Mouse (Mus musculus): ENCODE measurements around the gene Col5a1.

The Col5a1 gene

GRCm38 (mm10) chr2:27886148-27886551, at the start of gene Col5a1:
TSS of gene Col5a1 (plus strand) at chr2:27886425.
- in situ Hi-C loops (cut with MboI; ENCODE audit: unreplicated experiment in 2 of 2): no loop called here

DNA sequence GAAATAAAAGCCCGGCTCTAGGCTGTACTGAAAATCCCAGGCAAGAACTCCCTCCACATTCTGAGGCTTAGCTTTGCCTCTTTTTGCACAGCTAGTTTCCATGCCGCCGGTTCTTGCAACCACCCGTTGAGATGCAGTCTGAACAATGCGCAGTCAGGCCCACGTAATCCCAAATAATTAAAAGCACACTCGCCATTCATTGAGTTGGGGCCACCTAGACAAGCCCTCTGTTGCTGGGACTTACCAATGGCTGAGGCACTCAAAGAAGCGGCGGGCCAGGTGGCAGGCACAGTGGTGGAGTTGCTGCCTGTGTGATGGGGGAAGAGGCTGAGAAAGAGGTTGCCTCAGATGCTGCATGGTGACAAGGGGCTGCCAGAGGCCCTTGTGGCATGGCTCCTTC, 48.1 kb upstream of the Col5a1 start:
- in situ Hi-C loops (cut with MboI; ENCODE audit: unreplicated experiment in 2 of 2): no loop called here

GRCm38 (mm10) chr2:27840890-27841289, 45.3 kb upstream of the Col5a1 start:
- in situ Hi-C loops (cut with MboI; ENCODE audit: unreplicated experiment in 2 of 2): no loop called here

- in situ Hi-C loops (cut with MboI; ENCODE audit: unreplicated experiment in 2 of 2): no loop called here
These were observed 43.3 kb upstream of the Col5a1 start for GRCm38 (mm10) chr2:27842893-27843292.

DNA sequence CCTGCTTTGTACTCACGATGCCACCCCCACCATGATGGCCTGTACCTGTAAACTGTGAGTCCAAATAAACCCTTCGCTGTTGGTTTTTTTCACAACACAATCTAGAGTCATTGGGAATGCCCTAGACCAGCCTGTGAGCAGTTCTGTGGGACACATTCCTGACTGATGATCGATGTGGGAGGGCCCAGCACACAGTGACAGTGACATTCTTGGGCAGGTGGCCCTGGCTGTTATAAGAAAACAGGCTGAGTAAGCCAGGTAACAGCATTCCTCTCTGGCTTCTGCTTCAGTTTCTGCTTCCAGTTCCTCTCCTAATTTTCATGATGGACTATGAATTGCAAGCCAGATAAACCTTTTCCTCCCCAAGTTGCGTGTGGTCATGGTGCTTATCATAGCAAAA, 41.3 kb upstream of the Col5a1 start:
- in situ Hi-C loops (cut with MboI; ENCODE audit: unreplicated experiment in 2 of 2): no loop called here

DNA sequence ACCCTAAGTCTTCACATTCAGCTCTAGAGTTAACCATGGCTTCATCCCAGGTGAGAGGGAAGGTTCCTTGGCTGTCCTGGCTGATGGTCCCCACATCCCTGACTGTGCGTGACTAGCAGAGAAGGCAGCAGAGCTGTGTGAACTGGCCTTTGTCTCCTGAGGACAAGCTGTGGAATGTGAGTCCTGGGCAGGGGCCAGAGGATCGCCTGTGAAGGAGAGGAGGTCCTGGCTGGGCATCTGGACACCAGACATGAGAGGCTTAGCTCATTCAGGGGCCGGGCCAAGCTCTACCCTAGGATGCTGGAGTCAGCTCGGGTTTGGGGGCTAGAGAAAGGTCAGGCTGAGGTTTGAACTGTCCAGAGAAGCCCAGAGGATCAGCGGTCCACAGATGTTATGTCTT, 39.2 kb upstream of the Col5a1 start:
- in situ Hi-C loops (cut with MboI; ENCODE audit: unreplicated experiment in 2 of 2): no loop called here

DNA sequence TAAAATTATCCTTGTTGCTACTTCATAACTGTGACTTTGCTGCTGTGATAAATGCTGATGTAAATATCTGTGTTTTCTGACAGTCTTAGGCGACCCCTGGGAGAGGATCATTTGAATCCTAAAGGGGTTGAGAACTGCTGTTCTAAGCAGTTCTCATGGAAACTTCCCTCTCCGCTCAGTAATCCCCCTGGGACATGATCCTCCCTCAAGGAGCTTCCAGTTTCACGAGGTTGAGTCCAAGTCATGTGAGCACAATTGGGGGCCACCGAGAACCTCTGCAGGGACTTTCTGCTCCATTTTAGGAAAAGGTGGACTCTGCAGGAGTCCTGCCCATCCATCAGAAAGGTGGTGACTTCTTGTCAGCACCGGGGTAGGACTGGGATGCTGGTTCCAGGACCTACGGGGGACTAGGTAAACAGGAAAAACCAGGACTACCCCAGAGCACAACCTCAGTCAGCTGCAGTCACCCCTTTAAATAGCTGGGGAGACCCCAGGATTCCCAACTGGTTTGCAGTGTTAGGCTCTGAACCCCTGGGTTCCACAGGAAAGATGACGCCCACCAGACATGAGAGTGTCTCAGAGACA, 38.3 kb upstream of the Col5a1 start:
- in situ Hi-C loops (cut with MboI; ENCODE audit: unreplicated experiment in 2 of 2): no loop called here

- in situ Hi-C loops (cut with MboI; ENCODE audit: unreplicated experiment in 2 of 2): no loop called here
These were observed 37.8 kb upstream of the Col5a1 start for GRCm38 (mm10) chr2:27848466-27848865.

DNA sequence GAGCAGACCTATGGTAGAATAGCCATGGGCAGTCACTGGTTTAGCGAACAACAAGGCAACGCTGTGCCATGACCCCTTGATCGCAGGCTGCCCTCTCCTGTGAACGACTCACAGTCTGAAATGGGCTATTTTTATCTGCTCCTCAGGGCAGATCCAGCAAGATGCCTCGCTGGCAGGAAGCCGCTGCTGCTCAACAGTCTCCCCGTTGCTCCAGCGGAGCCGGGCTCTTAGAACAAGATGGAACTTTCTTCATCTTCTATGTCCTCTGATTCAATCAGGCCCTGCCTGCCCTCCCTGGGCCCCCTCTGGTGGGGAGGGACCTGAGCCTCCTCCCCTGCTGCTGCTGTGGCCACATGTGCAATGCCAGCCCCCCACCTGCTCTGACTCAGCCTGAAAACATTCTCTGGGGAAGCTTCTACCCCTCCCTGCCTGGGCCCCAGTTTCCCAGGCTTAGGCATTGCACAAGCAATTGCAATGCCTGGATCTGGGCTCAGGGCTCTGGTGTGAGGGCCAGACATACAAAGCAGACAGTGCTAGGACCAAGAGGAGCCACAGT, 27.8 kb upstream of the Col5a1 start:
- in situ Hi-C loops (cut with MboI; ENCODE audit: unreplicated experiment in 2 of 2): no loop called here

- in situ Hi-C loops (cut with MboI; ENCODE audit: unreplicated experiment in 2 of 2): no loop called here
These were observed 24.5 kb upstream of the Col5a1 start for GRCm38 (mm10) chr2:27861576-27862238.

- in situ Hi-C loops (cut with MboI; ENCODE audit: unreplicated experiment in 2 of 2): no loop called here
These were observed 21.5 kb upstream of the Col5a1 start for GRCm38 (mm10) chr2:27864491-27865365.

GRCm38 (mm10) chr2:27870586-27870985, 15.6 kb upstream of the Col5a1 start:
- in situ Hi-C loops (cut with MboI; ENCODE audit: unreplicated experiment in 2 of 2): no loop called here

DNA sequence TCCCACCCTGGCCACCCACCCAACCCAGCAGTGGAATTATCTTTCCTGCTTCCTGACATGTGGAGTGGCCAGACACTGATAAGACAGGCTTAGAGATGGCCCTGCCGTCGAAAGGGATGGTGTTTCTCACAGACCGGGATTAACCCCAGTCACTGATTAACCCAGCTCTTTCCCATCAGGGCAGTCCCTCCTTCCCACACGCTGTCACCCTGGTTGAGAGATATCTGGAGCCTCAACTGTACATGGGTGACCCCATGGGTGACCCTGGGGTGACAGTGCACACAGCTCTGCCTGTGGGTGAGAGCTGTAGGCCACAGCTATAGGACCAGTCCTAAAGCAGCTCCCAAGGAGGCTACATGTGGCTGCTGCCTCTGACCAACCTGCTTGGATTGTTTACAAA, 15.2 kb upstream of the Col5a1 start:
- in situ Hi-C loops (cut with MboI; ENCODE audit: unreplicated experiment in 2 of 2): no loop called here

- in situ Hi-C loops (cut with MboI; ENCODE audit: unreplicated experiment in 2 of 2): no loop called here
These were observed 13.9 kb upstream of the Col5a1 start for GRCm38 (mm10) chr2:27872276-27872675.

DNA sequence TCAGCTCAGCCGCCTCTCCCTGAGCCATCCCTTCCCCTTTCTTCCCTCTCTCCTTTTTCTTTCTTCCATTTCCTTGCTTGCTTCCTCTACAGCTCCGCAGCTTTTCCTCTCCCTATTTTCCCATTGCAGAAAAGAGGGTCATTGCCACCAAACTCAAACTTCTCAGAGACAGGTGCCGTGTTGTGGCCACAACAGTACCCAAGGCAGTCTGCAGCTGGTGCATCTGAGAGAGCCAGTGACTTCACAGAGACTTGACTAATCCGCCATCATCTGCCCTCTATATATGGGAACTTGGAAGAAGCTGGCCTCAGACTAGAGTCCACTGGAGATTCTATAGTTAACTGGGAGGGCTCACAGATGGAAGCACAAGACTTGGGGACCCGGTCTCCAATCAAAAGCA, 13.2 kb upstream of the Col5a1 start:
- in situ Hi-C loops (cut with MboI; ENCODE audit: unreplicated experiment in 2 of 2): no loop called here

DNA sequence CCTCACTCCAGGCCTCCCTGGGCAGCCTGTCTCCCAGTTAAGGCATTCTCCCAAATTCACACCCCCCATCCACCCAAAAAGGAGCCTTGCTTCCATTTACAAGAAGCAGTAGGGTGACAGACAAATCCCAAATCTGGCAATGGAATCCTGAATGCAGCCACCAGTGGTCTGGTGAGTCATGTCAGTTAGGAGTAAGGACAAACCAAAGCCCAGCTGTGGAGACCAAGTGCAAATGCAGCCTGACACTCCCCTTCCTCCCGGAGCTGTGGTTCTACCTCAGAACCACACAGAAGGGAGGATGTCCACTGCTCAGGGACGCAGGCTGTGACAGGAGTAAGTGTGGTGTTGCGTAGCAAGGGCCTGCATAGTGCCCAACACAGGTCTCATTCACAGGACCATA, 11.6 kb upstream of the Col5a1 start:
- in situ Hi-C loops (cut with MboI; ENCODE audit: unreplicated experiment in 2 of 2): no loop called here

- in situ Hi-C loops (cut with MboI; ENCODE audit: unreplicated experiment in 2 of 2): no loop called here
These were observed 11.0 kb upstream of the Col5a1 start for GRCm38 (mm10) chr2:27875231-27875630.

GRCm38 (mm10) chr2:27875786-27876185, 10.4 kb upstream of the Col5a1 start:
- in situ Hi-C loops (cut with MboI; ENCODE audit: unreplicated experiment in 2 of 2): no loop called here

GRCm38 (mm10) chr2:27876724-27877504, 9.3 kb upstream of the Col5a1 start:
- in situ Hi-C loops (cut with MboI; ENCODE audit: unreplicated experiment in 2 of 2): no loop called here

- in situ Hi-C loops (cut with MboI; ENCODE audit: unreplicated experiment in 2 of 2): no loop called here
These were observed 8.2 kb upstream of the Col5a1 start for GRCm38 (mm10) chr2:27878066-27878465.

- in situ Hi-C loops (cut with MboI; ENCODE audit: unreplicated experiment in 2 of 2): no loop called here
These were observed 2.9 kb upstream of the Col5a1 start for GRCm38 (mm10) chr2:27883276-27883675.
